In genomic region chr12:40134529-40134928, GRCm38 (mm10) we compare ENCODE assay signal across 8 mouse cellular contexts. TPM values are rescaled to one million over a fixed set of nuclear protein-coding genes. Genes with fewer than 3 reads are reported as not detected.
A peak's percentile ranks its signal among the peaks of the same experiment; 100 is the strongest.
DNase-seq lines count a peak whose midpoint lies in the region; ATAC-seq and TF ChIP-seq lines count a peak whose summit lies in the region.

No protein-coding gene starts in this region.

- H3K79me2 ChIP-seq in heart, adult 2 months (replicated peaks; ENCODE audit: control insufficient read depth, insufficient read depth, low read length), result no peaks in the 10 kb centered on the region

- TF ChIP-seq EP300 in heart, adult 2 months (IDR thresholded peaks at IDR 0.05; ENCODE audit: insufficient read depth, low read depth, low read length), result no peak

- no peak for TF ChIP-seq CTCF in heart, adult 2 months (IDR thresholded peaks at IDR 0.05)
- TF ChIP-seq CTCF in brain, embryonic 14.5 days (IDR thresholded peaks at IDR 0.05; ENCODE audit: borderline replicate concordance, extremely low read depth, insufficient read depth, insufficient read length), result no peak

- H3K36me3 ChIP-seq in heart, embryonic 16.5 days (ENCODE audit: control insufficient read depth, insufficient read depth), result 0 out of 2 replicates have a peak, but pooled peaks cover 2% of the 10 kb centered on the region
- H3K36me3 ChIP-seq in heart, adult 2 months (ENCODE audit: control insufficient read depth, insufficient read depth, low read length), result no peaks in the 10 kb centered on the region
- no peaks in the 10 kb centered on the region for H3K36me3 ChIP-seq in hindbrain, embryonic 15.5 days
- H3K36me3 ChIP-seq in midbrain, embryonic 14.5 days (ENCODE audit: control insufficient read depth, insufficient read depth, low read length), result no peaks in the 10 kb centered on the region

- H3K27ac ChIP-seq in heart, embryonic 16.5 days (ENCODE audit: low read length), result no peak overlapping the region
- H3K27ac ChIP-seq in heart, adult 2 months, result no peak overlapping the region
- H3K27ac ChIP-seq in hindbrain, embryonic 15.5 days (replicated peaks), result no peak overlapping the region
- no peak overlapping the region for H3K27ac ChIP-seq in midbrain, embryonic 14.5 days (replicated peaks; ENCODE audit: low read depth, low read length)

- intact Hi-C loops in heart, adult 2 months (cut with DNase I), result no loop called here

- peak overlapping the region; percentile 62 for H3K4me3 ChIP-seq in heart, embryonic 16.5 days (ENCODE audit: low read length)
- H3K4me3 ChIP-seq in heart, adult 2 months, result no peak overlapping the region
- peak overlapping the region; percentile 41 for H3K4me3 ChIP-seq in hindbrain, embryonic 15.5 days
- H3K4me3 ChIP-seq in midbrain, embryonic 14.5 days (replicated peaks; ENCODE audit: low read depth, low read length), result peak overlapping the region; percentile 40; the same call in 1 of the 2 replicates

- peak overlapping the region; percentile 91 for H3K4me2 ChIP-seq in heart, embryonic 16.5 days (ENCODE audit: low read depth, low read length)
- peak overlapping the region; percentile 88 for H3K4me2 ChIP-seq in hindbrain, embryonic 15.5 days
- H3K4me2 ChIP-seq in midbrain, embryonic 14.5 days (ENCODE audit: low read length), result peak overlapping the region; percentile 80

- DNase-seq in heart, adult 2 months, result no peak
- DNase-seq in brain, embryonic 14.5 days (ENCODE audit: low read depth), result peak; percentile 5
- peak; percentile 4 for DNase-seq in midbrain, embryonic 14.5 days
- DNase-seq in gastrocnemius, postnatal 25 days, result no peak

- no peak for TF ChIP-seq POLR2A in heart, adult 2 months (IDR thresholded peaks at IDR 0.05; ENCODE audit: insufficient read depth, low read depth, low read length)
- no peak for TF ChIP-seq POLR2A in brain, embryonic 14.5 days (IDR thresholded peaks at IDR 0.05; ENCODE audit: borderline replicate concordance, extremely low read depth, insufficient read depth, insufficient read length, poor library complexity, severe bottlenecking)

- H3K9me3 ChIP-seq in heart, embryonic 16.5 days (replicated peaks; ENCODE audit: control insufficient read depth, low read length), result no peaks in the 10 kb centered on the region
- H3K9me3 ChIP-seq in hindbrain, embryonic 15.5 days, result no peaks in the 10 kb centered on the region
- no peaks in the 10 kb centered on the region for H3K9me3 ChIP-seq in midbrain, embryonic 14.5 days (ENCODE audit: control insufficient read depth, low read length)

- WGBS in heart, embryonic 16.5 days, result 46% methylated on average over 11 of the region's 11 CpGs
- 49% methylated on average over 11 of the region's 11 CpGs for WGBS in heart, adult 2 months
- WGBS in hindbrain, embryonic 15.5 days, result 51% methylated on average over 11 of the region's 11 CpGs
- WGBS in midbrain, embryonic 14.5 days, result 55% methylated on average over 11 of the region's 11 CpGs

- peaks cover 8% of the 10 kb centered on the region; the same call in 1 of the 2 replicates for H3K27me3 ChIP-seq in heart, embryonic 16.5 days (ENCODE audit: control insufficient read depth, insufficient read depth, low read length)
- peaks cover 3% of the 10 kb centered on the region for H3K27me3 ChIP-seq in heart, adult 2 months (ENCODE audit: control insufficient read depth, insufficient read depth, low read length)
- peaks cover 23% of the 10 kb centered on the region for H3K27me3 ChIP-seq in hindbrain, embryonic 15.5 days
- peaks cover 19% of the 10 kb centered on the region for H3K27me3 ChIP-seq in midbrain, embryonic 14.5 days (ENCODE audit: control insufficient read depth, insufficient read depth, low read length)

- ATAC-seq in heart, embryonic 16.5 days (replicated peaks; ENCODE audit: extremely low read depth, insufficient read depth, low FRiP score), result no peak
- no peak for ATAC-seq in hindbrain, embryonic 15.5 days (ENCODE audit: low FRiP score, low read depth)
- ATAC-seq in midbrain, embryonic 14.5 days (ENCODE audit: low FRiP score, low TSS enrichment), result no peak
- no peak for ATAC-seq in granulocyte monocyte progenitor cell, adult 5-6 weeks (replicated peaks; ENCODE audit: poor library complexity, severe bottlenecking)
- ATAC-seq in monocyte, adult 5-6 weeks (replicated peaks; ENCODE audit: insufficient number of reproducible peaks, low FRiP score, low TSS enrichment, poor library complexity, severe bottlenecking), result no peak

- peak overlapping the region; percentile 64 for H3K9ac ChIP-seq in heart, embryonic 16.5 days (ENCODE audit: low read length)
- H3K9ac ChIP-seq in heart, adult 2 months (ENCODE audit: low read depth, low read length), result no peak overlapping the region
- H3K9ac ChIP-seq in hindbrain, embryonic 15.5 days, result no peak overlapping the region
- H3K9ac ChIP-seq in midbrain, embryonic 14.5 days (replicated peaks; ENCODE audit: low read length), result no peak overlapping the region

- H3K4me1 ChIP-seq in heart, embryonic 16.5 days (ENCODE audit: control insufficient read depth, insufficient read depth, low read length), result peaks cover 5% of the 10 kb centered on the region
- H3K4me1 ChIP-seq in heart, adult 2 months (ENCODE audit: control insufficient read depth, insufficient read depth, low read length), result no peaks in the 10 kb centered on the region
- peaks cover 14% of the 10 kb centered on the region for H3K4me1 ChIP-seq in hindbrain, embryonic 15.5 days (replicated peaks)
- peaks cover 12% of the 10 kb centered on the region for H3K4me1 ChIP-seq in midbrain, embryonic 14.5 days (ENCODE audit: control insufficient read depth, insufficient read depth, low read length)

RNA-seq across cellular contexts. Expression of gene Scin, which starts 0.5 kb away (rescaled TPM):
- polyA plus RNA-seq in heart, embryonic 16.5 days (2015; fragmentation: Nextera tagmentation; extraction: Ambion mirVana), result 5.1 and 7.8 TPM in 2 replicates
- total RNA-seq in heart, adult 2 months (2021), result 1 to 10 TPM in 1 of 2 experiments, under 1 TPM in 1; 0.84 to 1.1 TPM
- 2.0 and 2.1 TPM in 2 replicates for polyA plus RNA-seq in heart, adult 2 months (2012; rRNA removed)
- 0.03 and 0.09 TPM in 2 replicates for polyA plus RNA-seq in brain, embryonic 14.5 days (2012; rRNA removed)
- 0.09 and 0.14 TPM in 2 replicates for polyA plus RNA-seq in hindbrain, embryonic 15.5 days (2015; fragmentation: Nextera tagmentation; extraction: Ambion mirVana)
- polyA plus RNA-seq in midbrain, embryonic 14.5 days (2014; fragmentation: Nextera tagmentation; extraction: Ambion mirVana), result 0.11 TPM in 1 of 2 replicates, not detected in the other
- total RNA-seq in granulocyte monocyte progenitor cell, adult 5-6 weeks (2014; fragmentation: Nextera tagmentation), result 1.7 and 6.1 TPM in 2 replicates
- 1.4 and 1.5 TPM in 2 replicates for total RNA-seq in granulocyte monocyte progenitor cell, adult 5-6 weeks (2017)
- under 1 TPM; 0.43 to 0.77 TPM for total RNA-seq in gastrocnemius, postnatal 25 days (2021)
- total RNA-seq in monocyte, adult 5-6 weeks (2017), result 0.39 to 0.57 TPM (median 0.43 TPM) in 3 replicates

Comparison
In these comparisons a context has a peak if more than half of its experiments do, and no peak if none do; other contexts are left out.
1. DNase-seq: peak in brain, embryonic 14.5 days (single experiment) and midbrain, embryonic 14.5 days (single experiment); none in heart, adult 2 months (0 of 2) and gastrocnemius, postnatal 25 days (single experiment).
2. Peak in every context shown above with its lines, with median percentiles within 50 percentile points of each other: H3K4me2 ChIP-seq.